Mouse (Mus musculus) cortical plate, adult 2 months (tissue): ENCODE measurements at regions not wholly inside any gene's neighbourhood (a gene's known extent, or its start where the extent isn't known, plus 50 kb on each side); places are given as distances from the start of the nearest gene placed in this dataset.

Experiments
- H3K27ac ChIP-seq: fragments of 200-500 bp; 2 replicates; pipeline ENCODE4 v1.5.1; 2012; ENCODE audit warnings: low read length, control low read depth, inconsistent platforms; ENCODE audit not compliant: insufficient read depth
- H3K4me1 ChIP-seq: fragments of 200-500 bp; 2 replicates; pipeline ENCODE4 v1.6.1; 2011; ENCODE audit warnings: low read length; ENCODE audit not compliant: control insufficient read depth, insufficient read depth
- H3K4me3 ChIP-seq: fragments of 200-500 bp; 2 replicates; pipeline ENCODE4 v1.5.1; 2011; ENCODE audit warnings: mild to moderate bottlenecking, low read length, control low read depth; ENCODE audit not compliant: insufficient read depth
- CTCF ChIP-seq: fragments of 200-500 bp; IDR thresholded peaks from 2 replicates; pipeline ENCODE4 v1.5.1; 2011; ENCODE audit warnings: mild to moderate bottlenecking, control low read depth, low read length; ENCODE audit not compliant: insufficient read depth; ENCODE audit errors: extremely low read depth
- POLR2A ChIP-seq: fragments of 200-500 bp; IDR thresholded peaks from 2 replicates; pipeline ENCODE4 v1.6.1; 2011; ENCODE audit warnings: mild to moderate bottlenecking, low read length, control low read depth; ENCODE audit not compliant: insufficient read depth; ENCODE audit errors: extremely low read depth

- H3K4me1 ChIP-seq, result no peaks in the 10 kb centered on the region
- no peak overlapping the region for H3K4me3 ChIP-seq
- no peak overlapping the region for H3K27ac ChIP-seq
- TF ChIP-seq POLR2A (no peak), CTCF (no peak)
These were observed 689.4 kb upstream of the Ptbp2 start for GRCm38 (mm10) chr3:120473645-120474038.

- Histone ChIP-seq H3K4me1 (no peaks in the 10 kb centered on the region), H3K27ac (no peak overlapping the region), H3K4me3 (no peak overlapping the region)
- TF ChIP-seq CTCF (no peak), POLR2A (no peak)
These were observed 688.7 kb upstream of the Ptbp2 start for GRCm38 (mm10) chr3:120472687-120473644.

DNA sequence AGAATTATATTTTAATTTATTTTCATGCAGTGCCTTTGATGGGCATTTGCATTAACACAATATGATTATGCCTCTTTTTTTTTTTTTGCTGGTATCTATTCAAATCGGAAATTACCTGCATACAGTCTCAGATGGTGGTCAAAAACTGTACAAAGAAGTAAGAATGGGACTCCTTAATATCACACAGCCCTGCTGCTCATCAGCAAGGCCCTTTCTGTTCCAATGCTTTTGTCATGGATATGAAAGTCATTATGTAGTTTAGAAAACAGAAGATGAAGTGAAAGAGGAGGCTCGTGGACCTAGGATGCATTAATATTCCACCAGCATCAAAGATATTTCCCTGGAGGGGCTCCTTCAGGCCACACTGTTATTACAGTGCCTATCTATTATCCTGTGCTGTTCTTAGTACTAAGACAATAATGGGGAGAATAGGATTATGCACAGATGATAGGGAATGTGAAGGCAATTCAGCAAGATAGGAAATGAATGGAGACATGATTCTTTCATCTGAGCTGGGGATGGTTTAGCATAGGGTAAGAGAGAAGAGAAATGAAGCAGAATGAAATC is 687.7 kb upstream of the Ptbp2 start:
- H3K4me1 ChIP-seq, result no peaks in the 10 kb centered on the region
- H3K4me3 ChIP-seq, result no peak overlapping the region
- H3K27ac ChIP-seq, result no peak overlapping the region
- TF ChIP-seq CTCF (no peak), POLR2A (no peak)

DNA sequence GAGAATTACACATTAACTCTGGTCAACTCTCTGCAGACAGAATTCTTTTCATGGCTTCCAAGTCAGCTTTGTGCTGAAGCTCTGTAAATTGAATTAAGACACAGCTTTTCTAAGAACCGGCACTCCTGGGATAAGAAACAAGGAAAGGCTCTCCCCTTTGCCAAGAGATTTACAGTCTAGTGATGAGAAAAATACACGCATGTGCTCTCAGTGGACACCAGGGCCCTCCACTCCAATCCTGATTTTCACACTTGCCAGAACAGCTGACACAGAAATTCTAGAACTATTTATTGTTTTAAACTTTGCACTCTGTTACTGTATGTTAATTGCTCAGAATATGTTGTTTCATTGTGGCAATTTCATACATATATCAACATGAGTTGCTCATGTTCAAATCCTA is 684.6 kb upstream of the Ptbp2 start:
- no peak for TF ChIP-seq CTCF
- TF ChIP-seq POLR2A, result no peak
- no peaks in the 10 kb centered on the region for H3K4me1 ChIP-seq

GRCm38 (mm10) chr3:120460717-120461116 is 676.5 kb upstream of the Ptbp2 start:
- no peak for TF ChIP-seq POLR2A
- TF ChIP-seq CTCF, result no peak

More for the DNA sequence above, 684.6 kb upstream of the Ptbp2 start:
- H3K27ac ChIP-seq, result no peak overlapping the region
- no peak overlapping the region for H3K4me3 ChIP-seq

GRCm38 (mm10) chr3:120457912-120458311 is 673.6 kb upstream of the Ptbp2 start:
- Histone ChIP-seq H3K4me1 (no peaks in the 10 kb centered on the region), H3K4me3 (no peak overlapping the region), H3K27ac (no peak overlapping the region)
- TF ChIP-seq POLR2A (no peak), CTCF (no peak)

More at GRCm38 (mm10) chr3:120460717-120461116, 676.5 kb upstream of the Ptbp2 start:
- H3K27ac ChIP-seq, result no peak overlapping the region
- no peaks in the 10 kb centered on the region for H3K4me1 ChIP-seq
- H3K4me3 ChIP-seq, result no peak overlapping the region

- TF ChIP-seq POLR2A (no peak), CTCF (no peak)
- H3K4me1 ChIP-seq, result peaks cover 2% of the 10 kb centered on the region; the same call in 1 of the 2 replicates
- no peak overlapping the region for H3K4me3 ChIP-seq
- H3K27ac ChIP-seq, result no peak overlapping the region
These were observed 656.9 kb upstream of the Ptbp2 start for GRCm38 (mm10) chr3:120441127-120441526.

DNA sequence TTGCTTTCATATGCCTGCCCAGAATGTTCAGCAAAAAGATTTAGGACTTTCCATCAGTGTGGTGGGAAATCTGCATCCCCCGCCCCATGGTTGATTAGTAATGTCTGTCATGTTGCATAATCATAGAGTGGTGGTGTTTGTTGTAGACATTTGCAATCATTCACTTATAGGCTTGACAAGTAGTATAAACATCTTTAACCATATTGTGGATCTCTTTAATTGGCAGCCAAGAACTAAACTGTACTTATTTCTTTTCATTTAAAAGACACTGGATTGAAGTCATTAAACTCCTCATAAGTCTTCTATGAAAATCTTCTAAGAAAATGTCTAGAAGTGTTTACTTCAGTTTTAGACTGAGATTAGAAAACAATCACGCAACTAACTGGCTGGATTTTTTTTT is 646.0 kb upstream of the Ptbp2 start:
- Histone ChIP-seq H3K27ac (no peak overlapping the region), H3K4me3 (no peak overlapping the region), H3K4me1 (no peaks in the 10 kb centered on the region)
- TF ChIP-seq CTCF (no peak), POLR2A (no peak)

GRCm38 (mm10) chr3:120416634-120417033 is 632.4 kb upstream of the Ptbp2 start:
- TF ChIP-seq CTCF (no peak), POLR2A (no peak)
- no peak overlapping the region for H3K4me3 ChIP-seq
- no peak overlapping the region for H3K27ac ChIP-seq
- H3K4me1 ChIP-seq, result no peaks in the 10 kb centered on the region

DNA sequence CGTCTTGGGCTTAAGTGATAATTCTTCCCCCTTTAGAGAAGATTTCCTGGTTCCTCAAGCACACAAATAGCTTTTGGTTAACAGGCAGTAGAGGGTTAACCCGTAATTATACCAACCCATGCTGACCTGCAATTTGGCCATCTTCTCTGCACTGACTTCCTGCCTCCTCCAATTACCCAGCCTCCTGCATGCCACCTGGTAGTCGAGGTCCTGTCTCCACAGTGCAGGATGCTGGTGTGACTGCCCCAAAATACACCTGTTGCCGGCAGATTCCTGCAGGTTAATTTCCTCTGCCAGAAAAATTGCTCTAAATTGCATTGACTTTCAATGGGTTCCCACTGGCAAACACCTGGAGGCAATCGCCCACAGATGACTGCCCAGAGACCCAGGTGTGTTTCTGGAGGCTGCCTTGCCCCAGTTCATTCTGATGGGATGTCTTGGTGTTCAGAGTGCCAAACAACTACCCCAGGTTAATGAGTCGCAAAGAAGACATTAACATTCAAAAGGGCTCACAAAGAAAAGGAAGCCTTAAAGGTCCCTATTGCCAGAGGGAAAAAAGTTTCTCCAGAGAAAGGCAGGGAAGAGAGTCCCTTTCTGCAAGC is 591.5 kb upstream of the Ptbp2 start:
- Histone ChIP-seq H3K4me1 (no peaks in the 10 kb centered on the region), H3K27ac (no peak overlapping the region), H3K4me3 (no peak overlapping the region)
- TF ChIP-seq CTCF (no peak), POLR2A (no peak)
